Mouse (Mus musculus) layer of hippocampus, adult 9-11 months (tissue): ENCODE measurements around the gene Myh7.
"Not testable (repeated sequence)": the region's sequence is repeated elsewhere in the genome, so short reads cannot be mapped to it uniquely, and the experiment has no call there.

Experiments
- DNase-seq: peaks from one replicate; pipeline ENCODE4 v3.0.0; 2022

Gene Myh7

DNA sequence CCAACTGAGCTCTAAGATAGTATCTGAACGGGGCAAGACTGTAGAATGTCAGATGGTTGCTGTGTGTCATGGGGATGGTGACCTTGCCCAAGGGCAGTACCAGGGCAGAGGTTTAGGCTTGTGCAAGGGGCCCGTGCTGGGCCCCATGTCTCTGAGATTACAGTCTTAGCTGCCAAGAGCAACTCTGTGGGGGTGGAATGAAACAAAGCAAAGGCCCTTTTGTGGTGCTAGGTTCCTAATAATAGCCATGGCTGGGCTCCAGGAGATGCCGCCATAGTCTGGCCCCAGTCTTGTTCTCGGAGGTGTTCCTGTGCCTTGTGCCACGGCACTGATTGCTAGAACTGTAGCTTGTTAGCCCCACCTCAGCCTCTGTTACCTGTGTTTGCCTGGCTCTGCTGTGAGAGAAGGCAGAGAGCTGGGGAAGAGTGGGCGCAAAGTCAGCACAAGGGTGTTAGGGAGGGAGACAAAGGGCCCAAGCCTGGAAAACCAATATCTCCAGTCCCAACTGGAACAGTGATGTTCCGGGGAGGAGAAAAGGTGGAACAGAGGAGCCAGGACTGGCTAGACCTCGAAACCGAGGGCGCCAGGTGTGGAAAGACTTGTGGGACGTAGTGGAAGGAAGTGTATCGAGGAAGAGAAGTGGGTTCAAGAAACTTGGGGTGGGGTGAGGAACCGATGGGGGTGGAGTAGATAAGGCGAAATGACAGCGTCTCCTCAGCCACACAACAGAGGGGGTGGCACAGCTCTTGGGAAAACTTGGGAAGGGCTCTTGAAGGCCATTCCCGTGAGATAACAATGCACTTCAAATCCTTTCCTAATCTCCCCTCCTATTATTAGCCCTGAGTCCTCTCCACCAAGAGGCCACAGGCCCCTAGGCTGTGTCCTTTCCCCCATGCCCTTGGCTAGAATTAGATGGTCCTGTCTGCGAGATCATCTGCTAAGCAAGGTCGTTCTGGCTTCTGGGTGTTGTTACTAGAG is 9.7 kb upstream of the Myh7 start:
- DNase-seq: no peak

DNA sequence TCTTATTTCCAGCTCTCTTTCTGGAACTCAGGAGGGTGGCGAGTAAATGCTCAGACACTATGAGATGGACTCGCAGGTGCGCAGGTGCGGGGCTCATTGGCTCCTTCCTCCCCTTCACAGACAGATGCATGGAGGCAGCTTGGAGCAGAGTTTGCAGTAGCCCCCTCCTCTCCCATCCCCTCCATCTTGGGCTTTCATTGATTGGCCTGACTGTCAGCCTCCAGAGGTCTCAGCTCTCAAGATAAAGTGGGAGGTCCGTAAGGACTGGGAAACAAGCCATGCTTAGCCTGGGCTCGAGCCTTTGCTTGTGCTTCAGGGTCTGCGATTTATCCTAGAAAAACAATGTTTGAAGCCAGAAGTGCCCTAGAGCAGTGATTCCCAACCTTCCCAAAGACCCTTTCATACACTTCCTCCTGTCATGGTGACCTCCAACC is 8.3 kb upstream of the Myh7 start:
- no peak for DNase-seq

DNA sequence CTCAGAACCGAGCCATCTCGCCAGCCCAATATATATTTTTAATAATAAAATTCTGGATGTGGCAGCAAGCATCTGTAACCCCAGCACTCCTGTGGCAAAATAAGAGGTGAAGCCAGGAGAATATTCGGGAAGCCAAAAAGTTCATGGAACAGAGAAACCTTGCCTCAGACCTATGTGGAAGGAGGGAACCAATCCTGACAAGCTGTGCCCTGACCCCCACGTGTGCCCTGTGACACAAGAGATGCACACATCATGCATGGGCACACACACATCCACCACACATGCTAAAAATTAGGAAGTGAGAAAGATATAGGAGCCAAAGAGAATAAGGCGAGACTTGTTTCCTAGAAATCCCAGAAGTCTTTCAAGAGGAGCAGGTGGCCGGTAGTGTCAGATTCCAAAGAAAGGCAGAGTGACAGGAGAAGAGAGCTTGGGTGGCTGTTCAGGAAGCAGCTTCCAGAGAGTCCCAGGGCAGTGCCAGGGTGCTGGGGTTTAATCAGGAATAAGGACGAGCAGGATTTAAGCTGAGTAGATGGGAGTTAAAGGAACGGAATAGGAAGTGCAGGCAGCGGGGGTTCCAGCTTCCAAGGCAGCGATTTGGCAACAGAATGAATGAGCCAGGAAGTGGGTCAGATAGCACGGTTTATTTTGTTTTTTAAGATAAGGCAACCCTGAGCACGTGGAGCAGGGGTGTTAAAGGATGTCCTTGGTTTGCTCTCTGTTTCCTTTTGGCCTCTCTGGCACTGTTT is 7.7 kb upstream of the Myh7 start:
- DNase-seq: no peak

DNA sequence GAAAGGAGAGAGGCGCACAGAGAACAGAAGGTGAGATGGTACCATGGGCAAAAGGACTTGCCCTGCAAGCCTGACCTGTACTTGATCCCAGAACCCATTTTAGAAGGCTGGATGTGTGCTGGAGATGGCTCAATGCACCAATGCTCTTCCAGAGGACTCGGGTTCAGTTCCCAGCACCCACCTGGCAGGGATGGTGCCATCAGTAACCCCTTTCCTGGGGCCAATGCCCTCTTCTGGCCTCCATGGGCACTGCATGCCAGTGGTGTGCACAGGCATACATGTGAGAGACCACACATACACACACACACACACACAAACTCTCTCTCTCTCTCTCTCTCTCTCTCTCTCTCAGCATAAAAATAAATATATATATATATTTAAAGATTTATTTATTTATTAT is 7.0 kb upstream of the Myh7 start:
- no peak for DNase-seq

DNA sequence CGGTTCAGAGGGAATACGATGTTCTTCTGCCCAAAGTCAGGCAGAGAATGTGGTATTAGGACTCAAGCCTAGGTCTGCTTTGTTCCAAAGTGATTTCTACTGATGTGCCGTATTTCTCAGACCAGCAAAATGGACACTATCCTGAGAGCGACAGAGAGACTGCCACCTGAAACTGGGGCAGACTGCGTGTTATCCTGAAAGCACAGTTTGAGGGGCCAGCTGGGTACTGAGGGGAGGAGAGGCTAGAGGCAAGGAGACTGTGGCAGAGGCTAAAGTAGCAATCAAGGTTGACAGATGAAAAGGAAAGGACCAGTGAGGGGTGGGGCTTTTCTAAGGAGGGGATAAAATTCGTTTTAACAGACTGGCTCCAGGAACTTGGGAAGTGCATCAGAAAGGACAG is 6.4 kb upstream of the Myh7 start:
- DNase-seq: no peak

DNA sequence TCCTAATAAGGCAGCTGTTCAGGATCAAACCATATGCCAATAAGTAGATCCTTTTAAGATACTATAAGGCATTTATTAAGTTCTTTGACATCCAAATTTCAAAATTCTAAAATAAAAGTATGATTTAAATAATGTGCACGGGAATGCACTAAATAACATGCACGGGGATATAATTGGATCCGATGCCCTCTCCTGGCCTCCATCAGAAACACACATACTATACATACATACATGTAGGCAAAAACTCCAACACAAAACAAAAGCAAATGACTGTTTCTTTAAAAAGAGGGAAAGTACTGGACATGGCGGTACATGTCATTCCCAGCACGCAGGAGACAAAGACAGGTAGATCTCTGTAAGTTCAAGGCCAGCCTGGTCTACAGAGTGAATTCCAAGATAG is 5.4 kb upstream of the Myh7 start:
- DNase-seq: not testable (repeated sequence)

DNA sequence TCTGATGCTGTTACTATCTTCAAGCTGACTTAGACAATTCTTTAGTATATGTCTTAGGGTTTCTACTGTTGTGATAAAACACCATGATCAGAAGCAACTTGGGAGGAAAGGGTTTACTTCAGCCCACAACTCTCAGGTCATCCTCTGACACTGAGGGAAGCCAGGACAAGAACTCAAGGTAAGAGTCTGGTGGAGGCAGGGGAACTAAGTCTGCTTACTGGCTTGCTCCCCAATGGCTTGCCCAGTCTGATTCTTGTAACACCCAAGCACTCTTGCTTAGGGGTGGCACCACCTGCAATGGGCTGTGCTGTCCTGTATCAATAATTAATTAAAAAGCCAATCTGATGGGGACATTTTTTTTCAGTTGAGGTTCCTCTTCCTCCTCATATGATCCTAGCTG is 4.3 kb upstream of the Myh7 start:
- DNase-seq: no peak

DNA sequence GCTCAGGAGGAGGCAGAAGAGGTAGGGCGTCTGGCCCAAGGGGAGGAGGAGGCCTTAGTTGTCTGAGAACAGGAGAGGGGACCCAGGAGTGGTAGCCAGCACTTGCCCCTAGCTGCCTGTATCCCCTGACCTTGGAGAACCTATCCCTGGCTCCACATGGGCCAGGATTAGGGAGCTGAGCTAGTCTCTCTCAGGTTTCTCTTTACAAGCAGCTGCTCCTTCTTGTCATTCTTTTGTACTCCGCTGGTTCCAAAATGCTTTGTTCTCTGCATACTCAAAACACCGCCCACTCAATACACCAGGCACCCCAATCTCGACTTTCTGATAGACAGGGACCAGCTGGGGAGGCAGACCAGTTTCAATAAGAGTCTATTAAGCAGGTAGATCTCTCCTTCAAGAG is 2.9 kb upstream of the Myh7 start:
- DNase-seq: peak; percentile 51

DNA sequence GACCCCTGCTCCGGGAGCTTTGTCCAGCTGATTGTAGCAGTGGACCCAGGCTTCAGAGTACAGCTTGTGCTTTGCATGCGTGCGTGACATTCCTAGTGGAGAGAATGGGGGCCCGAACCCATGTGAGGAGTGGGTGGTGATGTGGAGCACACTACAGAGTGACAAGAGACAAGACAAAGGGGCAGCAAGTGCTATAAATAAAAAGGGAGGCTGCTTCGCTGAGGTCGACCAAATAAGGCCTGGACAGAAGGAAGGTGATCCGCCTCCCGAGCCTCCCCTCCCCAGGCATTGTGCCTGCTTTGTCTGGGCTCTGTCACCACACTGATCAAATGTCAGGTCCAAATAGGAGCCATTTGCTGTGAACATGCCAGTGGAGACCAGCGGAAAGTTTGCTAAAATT is 2.4 kb upstream of the Myh7 start:
- no peak for DNase-seq

DNA sequence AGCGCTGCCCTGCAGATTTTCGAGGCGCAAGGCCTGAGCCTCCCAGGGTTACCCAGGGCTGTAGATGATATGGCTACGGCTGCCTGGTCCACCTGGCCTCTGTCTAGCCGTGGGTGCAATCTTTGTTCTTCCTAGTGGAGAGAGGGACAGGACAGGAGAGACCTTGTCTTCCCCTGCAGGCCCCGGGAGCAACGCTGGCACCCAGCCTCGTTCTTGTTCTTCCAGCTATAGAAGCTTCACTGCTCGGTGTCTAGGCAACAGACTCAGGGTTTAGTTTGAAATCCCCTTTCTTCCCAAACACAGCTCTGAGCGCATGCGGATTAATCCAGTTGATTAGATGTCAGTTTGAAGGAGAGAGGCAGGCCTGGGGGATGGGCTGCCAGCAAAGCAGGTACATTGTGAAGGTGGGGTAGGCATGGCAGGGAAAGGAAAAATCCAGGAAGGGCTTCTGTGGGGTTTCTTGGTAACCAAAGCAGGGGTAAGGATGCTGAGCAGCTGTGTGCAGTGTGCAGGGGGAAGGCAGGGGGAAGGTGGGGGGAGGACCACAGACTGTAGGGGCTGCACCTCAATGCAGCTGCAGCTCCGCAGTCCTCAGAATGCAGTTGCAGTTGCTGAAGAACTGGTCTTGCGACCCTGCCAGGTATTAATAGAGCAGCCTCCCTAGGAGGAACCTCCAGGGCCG is 1.2 kb upstream of the Myh7 start:
- DNase-seq: peak; percentile 65

DNA sequence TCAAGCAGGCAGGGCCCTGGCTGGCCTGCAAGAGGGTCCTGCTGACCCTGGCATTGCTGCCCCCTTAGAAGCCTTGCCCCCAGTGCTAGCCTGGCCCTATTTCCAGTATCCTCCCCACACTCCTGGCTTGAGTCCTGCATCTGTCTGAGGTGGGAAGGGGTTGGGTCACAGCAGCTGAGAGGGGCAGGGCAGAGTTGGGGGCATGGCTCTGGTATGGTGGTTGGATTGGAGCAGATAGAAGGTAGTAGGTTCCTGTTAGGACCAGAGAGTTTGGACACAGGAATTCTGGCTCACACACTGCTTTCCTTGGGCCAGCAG is 402 bp upstream of the Myh7 start:
- DNase-seq: no peak

DNA sequence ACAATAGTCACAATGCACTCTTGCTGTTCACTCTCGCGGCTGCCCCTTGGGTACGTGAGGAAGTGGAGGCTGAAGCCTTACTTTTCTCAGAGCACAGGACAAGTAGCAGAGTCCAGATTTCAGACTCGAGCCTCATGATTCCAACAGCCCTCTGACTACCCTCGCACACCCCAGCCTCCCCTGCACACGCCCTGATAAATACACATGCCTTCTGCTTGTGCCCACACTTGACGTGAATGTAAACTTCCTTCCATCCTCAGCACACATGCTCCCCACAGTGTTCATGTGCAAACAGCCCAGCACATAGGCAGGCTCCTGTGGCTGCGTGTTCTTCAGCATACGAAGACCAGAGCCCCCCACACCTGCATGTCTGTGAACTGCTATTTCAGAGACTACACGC is 790 bp downstream of the Myh7 start:
- no peak for DNase-seq

DNA sequence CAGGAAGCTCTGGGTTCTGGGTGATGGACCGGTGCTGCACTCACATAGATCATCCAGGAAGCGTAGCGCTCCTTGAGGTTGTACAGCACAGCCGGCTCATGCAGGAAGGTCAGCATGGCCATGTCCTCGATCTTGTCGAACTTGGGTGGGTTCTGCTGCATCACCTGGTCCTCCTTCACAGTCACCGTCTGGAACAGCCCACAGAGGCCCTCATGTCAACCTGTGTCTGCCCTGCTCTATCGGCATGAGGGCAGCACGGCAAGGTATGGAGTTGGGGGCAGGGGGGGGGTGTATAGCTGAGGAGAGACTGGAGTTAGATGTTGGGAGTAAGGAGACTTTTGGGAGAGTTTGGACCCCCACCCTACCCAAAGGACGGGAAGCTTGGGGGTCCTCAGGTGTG is 2.2 kb downstream of the Myh7 start:
- no peak for DNase-seq

DNA sequence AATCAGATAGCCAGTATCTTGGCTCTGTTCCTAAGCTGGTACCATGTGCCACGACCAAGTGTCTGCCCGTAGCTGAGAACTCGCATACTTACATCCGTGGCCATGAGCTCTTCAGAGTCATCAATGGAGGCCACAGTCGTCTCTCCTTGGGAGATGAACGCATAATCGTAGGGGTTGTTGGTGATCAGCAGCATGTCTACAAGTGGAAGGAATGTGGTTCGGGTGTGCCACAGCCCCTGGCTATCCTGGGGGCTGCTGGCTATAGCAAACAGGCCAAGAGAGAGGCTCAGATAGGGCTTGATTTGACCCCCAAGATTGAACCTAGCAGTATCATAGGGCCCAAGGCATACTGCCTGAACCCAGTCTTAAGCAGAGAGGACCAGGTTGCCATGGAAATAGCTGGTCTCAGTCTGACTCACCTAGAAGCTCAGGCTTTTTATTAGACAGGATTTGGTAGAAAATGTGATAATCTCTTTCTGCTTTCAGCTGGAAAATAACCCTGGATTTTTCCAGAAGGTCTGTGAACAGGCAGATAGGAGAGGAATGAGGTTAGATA is 4.5 kb downstream of the Myh7 start:
- no peak for DNase-seq

DNA sequence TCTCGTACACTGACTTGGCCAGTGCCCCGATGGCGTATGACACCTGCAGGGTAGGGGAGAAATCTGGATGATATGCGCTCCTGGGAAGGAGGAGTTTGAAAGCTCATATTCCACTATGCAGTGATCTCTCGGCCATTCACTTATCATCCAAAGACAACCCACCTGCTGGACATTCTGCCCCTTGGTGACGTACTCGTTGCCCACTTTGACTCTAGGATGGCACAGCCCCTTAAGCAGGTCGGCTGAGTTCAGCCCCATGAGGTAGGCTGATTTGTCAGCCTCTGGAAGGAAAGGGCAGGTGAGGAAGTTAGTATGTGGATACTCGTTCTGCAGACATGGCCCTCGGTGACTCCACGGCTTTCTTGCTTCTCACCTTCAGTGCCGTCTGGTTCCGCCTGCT is 5.5 kb downstream of the Myh7 start:
- no peak for DNase-seq

DNA sequence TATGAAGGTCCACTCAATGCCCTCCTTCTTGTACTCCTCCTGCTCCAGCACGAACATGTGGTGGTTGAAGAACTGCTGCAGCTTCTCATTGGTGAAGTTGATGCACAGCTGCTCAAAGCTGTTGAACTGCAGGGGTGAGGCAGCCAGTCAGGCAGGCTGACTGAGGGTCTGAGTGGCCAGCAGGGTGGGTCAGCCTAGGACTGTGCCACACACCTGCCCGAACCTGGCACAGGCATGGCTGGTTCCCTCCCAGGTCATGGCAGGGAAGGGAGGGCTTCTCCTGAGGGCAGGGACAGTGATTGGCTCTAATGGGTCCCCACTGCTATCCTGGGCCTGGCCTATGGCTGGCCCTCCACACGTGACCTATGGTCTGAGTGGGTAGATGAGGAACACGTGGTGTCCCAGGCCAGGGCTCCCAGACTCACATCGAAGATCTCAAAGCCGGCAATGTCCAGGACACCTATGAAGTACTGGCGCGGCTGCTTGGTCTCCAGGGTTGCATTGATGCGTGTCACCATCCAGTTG is 6.0 kb downstream of the Myh7 start:
- not testable (repeated sequence) for DNase-seq

DNA sequence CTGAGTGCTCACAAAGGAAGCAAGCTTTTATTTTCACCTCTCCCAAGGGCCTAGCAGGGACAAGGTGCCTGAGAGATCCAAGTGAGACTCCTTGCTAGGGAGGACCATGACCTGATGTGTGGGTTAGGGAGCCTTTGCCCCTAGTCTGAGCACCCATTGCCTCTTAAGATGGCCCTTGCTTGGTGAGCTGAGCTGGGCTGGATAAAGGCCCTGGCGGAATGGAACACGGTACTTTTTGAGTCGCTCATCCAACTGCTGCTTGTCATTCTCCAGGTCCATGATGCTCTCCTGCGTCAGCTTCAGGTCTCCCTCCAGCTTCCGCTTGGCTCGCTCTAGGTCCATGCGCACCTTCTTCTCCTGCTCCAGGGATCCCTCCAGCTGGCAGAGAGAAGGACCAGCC is 12.5 kb downstream of the Myh7 start:
- DNase-seq: no peak

DNA sequence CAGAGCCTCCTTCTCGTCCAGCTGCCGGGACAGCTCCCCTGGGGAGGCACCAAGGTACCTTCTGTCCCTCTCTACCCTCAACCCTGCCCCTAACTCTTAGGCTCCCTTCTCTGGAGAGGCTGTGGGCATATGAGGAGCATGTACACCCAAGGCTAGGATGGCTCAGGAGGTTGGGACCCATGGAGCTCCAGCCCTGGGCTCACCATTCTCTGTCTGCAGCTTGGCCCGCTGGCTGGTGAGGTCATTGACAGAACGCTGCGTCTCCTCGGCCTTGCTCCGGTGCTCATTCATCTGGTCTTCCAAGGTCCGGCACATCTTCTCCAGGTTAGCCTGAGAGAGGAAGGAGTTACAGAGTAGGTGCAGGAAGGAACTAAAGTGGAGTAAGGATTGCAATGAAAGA is 15.8 kb downstream of the Myh7 start:
- DNase-seq: no peak

DNA sequence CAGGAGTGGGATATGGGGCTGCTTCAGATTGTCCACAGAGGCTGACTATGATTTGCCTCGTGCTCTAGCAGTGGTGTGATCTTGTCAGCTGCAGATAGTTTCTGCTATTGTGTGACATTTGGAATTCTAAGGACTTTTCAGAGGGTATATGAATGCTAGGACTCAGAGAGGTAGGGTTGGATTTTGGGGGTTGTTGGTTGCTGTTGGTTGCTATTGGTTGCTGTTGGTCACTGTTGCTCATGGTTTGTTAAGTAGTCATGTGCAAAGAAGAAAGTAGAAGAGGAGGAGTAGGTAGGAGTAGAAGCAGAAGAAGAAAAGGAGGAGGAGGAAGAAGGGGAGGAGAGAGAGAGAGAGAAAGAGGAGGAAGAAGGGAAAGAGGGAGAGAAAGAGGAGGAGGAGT is 17.8 kb downstream of the Myh7 start, which contains the start of gene Gm17428:
Gene Gm17428 (plus strand): TSS at position 301 of the 400 bp plus-strand sequence.
- no peak for DNase-seq

DNA sequence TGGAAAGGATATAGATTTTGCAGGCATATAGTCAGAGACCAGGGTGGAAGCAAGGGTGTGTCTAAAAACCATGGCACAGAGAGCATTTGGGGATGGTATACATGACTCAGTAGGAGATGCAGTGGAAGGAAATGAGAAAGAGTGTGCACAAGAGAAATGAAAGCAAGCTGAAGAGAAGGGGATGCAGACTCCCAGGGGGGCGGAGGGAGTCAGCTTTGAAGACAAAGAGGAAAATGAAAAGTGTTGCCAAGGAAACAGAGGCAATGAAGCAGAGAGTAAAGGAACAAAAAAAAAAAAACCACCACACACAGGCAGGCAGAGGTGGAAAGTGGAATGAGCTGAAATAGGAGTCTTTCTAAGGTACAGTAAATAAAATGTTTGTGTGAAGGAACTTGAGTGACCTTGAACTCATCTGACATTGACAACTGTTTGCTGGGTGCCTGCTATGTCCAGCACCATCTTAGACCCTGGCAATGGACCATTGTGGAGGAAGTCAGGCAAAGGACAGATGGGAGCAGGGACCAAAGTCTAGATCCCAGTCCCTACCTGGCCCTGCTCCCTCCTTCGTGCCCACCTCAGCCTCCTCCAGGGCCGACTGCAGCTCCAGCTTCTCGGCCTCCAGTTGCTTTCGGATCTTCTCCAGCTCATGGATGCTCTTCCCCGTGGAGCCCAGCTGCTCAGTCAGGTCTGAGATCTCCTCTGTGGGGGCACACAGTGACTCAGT is 20.2 kb downstream of the Myh7 start:
- DNase-seq: peak; percentile 40

DNA sequence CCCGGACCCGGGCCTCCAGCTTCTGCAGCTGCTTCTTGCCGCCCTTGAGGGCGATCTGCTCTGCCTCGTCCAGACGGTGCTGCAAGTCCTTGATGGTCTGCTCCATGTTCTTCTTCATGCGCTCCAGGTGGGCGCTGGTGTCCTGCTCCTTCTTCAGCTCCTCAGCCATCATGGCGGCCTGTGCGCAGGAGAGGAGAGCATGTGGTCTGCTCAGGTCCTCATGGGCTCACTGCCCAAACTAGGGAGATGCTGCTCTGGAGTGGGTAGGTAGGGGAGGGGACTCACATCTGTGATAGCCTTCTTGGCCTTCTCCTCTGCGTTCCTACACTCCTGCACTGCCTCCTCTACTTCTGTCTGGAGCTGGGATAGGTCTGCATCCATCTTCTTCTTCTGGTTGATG is 21.6 kb downstream of the Myh7 start:
- not testable (repeated sequence) for DNase-seq

DNA sequence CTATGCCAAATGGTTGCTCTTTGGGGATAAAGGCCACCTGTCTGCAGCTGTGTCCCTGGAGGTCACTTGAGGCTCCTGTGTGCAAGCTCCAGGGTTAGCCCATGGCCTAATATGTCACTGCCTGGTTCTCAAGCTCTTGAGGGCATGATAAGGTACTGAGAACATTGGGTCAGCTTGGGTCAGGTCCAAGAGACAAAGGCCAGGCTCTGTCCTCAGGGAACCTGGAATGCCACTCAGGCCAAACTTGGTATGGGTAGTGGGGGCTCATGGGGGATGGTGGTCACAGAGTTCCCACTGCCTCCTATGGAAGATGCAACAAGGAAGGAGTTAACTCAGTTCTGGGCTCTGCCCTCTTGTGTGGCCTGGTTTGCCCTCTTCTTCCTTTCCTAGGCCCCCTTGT is 26.1 kb downstream of the Myh7 start:
- DNase-seq: no peak
